Mouse (Mus musculus): ENCODE measurements around the gene Lta.

GRCm38 (mm10) chr17:35162730-35163129 lies 42.4 kb downstream of the Lta start:
- no peak for TF ChIP-seq CTCF (IDR thresholded peaks at IDR 0.05; ENCODE audit: insufficient read depth, low read length)
- no peak for TF ChIP-seq POLR2A (IDR thresholded peaks at IDR 0.05; ENCODE audit: borderline replicate concordance, extremely low read depth, low read depth, low read length)

Measured in lung, adult 2 months (tissue).